In the genomic region with DNA sequence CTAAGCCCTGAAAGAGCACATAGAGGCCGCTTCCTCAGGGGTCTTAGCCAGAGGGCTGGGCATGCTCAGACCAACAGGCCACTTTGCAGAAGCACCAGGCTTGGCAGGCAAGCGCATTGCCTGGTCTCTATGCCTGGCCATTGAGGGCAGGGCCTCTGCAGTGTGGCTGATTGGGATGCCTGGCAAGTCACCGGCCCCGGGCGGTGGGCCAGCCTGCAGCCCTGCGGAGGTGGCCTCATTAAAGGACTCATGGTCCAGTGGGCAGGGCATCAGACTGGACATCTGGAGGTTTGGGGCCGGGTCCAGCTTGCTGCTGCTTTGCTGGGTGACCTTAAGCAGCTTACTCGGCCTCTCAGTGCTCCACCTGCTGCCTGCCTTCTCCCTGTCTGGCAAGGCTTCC, we compare ENCODE assay signal across 8 mouse cellular contexts.
A peak's percentile ranks its signal among the peaks of the same experiment; 100 is the strongest.
DNase-seq lines count a peak whose midpoint lies in the region; ATAC-seq and TF ChIP-seq lines count a peak whose summit lies in the region.

No protein-coding gene starts in this region.

- H3K79me2 ChIP-seq in myocyte (ENCODE audit: control insufficient read depth, insufficient read depth) = no peaks in the 10 kb centered on the region

- peaks cover 5% of the 10 kb centered on the region; the same call in 1 of the 2 replicates for H3K4me1 ChIP-seq in heart, embryonic 10.5 days
- H3K4me1 ChIP-seq in liver, postnatal 0 days (ENCODE audit: insufficient read depth) = no peaks in the 10 kb centered on the region

- H3K27me3 ChIP-seq in heart, embryonic 10.5 days (ENCODE audit: insufficient read depth, poor library complexity, severe bottlenecking) = 0 out of 2 replicates have a peak, but pooled peaks cover 2% of the 10 kb centered on the region
- no peaks in the 10 kb centered on the region for H3K27me3 ChIP-seq in myocyte (ENCODE audit: control insufficient read depth, insufficient read depth, insufficient read length)
- H3K27me3 ChIP-seq in liver, postnatal 0 days (ENCODE audit: insufficient read depth, low read length) = no peaks in the 10 kb centered on the region

- no peak for TF ChIP-seq POLR2A in myocyte (IDR thresholded peaks at IDR 0.05; ENCODE audit: insufficient read length, low read depth)

- WGBS in heart, embryonic 10.5 days = 82% methylated on average over 8 of the region's 8 CpGs
- WGBS in liver, postnatal 0 days (ENCODE audit: insufficient replicate concordance) = 80% methylated on average over 7 of the region's 8 CpGs

- no peak overlapping the region for H3K4me3 ChIP-seq in heart, embryonic 10.5 days
- no peak overlapping the region for H3K4me3 ChIP-seq in myocyte
- no peak overlapping the region for H3K4me3 ChIP-seq in liver, postnatal 0 days (ENCODE audit: low read depth, low read length)

- H3K4me2 ChIP-seq in myocyte (ENCODE audit: low read depth) = no peak overlapping the region
- H3K4me2 ChIP-seq in liver, postnatal 0 days (ENCODE audit: low read depth, low read length) = no peak overlapping the region

- no peak overlapping the region for H3ac ChIP-seq in myocyte (ENCODE audit: control insufficient read depth, insufficient read length)

- TF ChIP-seq CTCF in liver, postnatal 0 days (IDR thresholded peaks at IDR 0.05; ENCODE audit: low read depth) = no peak

- no peak overlapping the region for H3K27ac ChIP-seq in heart, embryonic 10.5 days
- no peak overlapping the region for H3K27ac ChIP-seq in liver, postnatal 0 days (ENCODE audit: low read depth)

- H3K36me3 ChIP-seq in heart, embryonic 10.5 days = no peaks in the 10 kb centered on the region
- no peaks in the 10 kb centered on the region for H3K36me3 ChIP-seq in myocyte (ENCODE audit: control insufficient read depth, insufficient read depth)
- H3K36me3 ChIP-seq in liver, postnatal 0 days (replicated peaks; ENCODE audit: insufficient read depth, low read length) = no peaks in the 10 kb centered on the region

- H3K9me3 ChIP-seq in heart, embryonic 10.5 days = peaks cover under 1% of the 10 kb centered on the region; the same call in 1 of the 2 replicates
- peaks cover 3% of the 10 kb centered on the region for H3K9me3 ChIP-seq in liver, postnatal 0 days (ENCODE audit: low read length)

- H3K9ac ChIP-seq in liver, postnatal 0 days (replicated peaks) = no peak overlapping the region

- no peak for ATAC-seq in liver, postnatal 0 days
- no peak for ATAC-seq in monocyte, adult 5-6 weeks (replicated peaks; ENCODE audit: insufficient number of reproducible peaks, low FRiP score, low TSS enrichment, poor library complexity, severe bottlenecking)

- peak; percentile 61 to 76 for DNase-seq in heart, adult 18-20 months
- no peak for DNase-seq in heart, embryonic 10.5 days (ENCODE audit: low spot score)
- peak; percentile 88 for DNase-seq in brain, adult 2 months (ENCODE audit: low read depth, low spot score)
- peak; percentile 52 to 71 for DNase-seq in frontal cortex, postnatal 36 days (ENCODE audit: low spot score in 2 of 2)
- peak; percentile 53 to 57 for DNase-seq in kidney, postnatal 36 days
- no peak for DNase-seq in liver, postnatal 0 days

- TF ChIP-seq EP300 in liver, postnatal 0 days (IDR thresholded peaks at IDR 0.05; ENCODE audit: low read depth) = no peak

TF ChIP-seq in myocyte, 11 proteins besides CTCF, POLR2A, EP300 and RAD21:
- TF ChIP-seq CEBPB (IDR thresholded peaks at IDR 0.05; ENCODE audit: insufficient read depth, poor library complexity, severe bottlenecking) = no peak
- peak in 2 of 3 experiments; percentile 43 to 59 for TF ChIP-seq MYOD1 (IDR thresholded peaks at IDR 0.05; ENCODE audit: control insufficient read depth in 1 of 3, insufficient read length in 2 of 3, low read depth in 2 of 3)

Comparison
In these comparisons a context has a peak if more than half of its experiments do, and no peak if none do; other contexts are left out.
1. DNase-seq: peak in heart, adult 18-20 months (2 of 2), brain, adult 2 months (single experiment), frontal cortex, postnatal 36 days (2 of 2) and kidney, postnatal 36 days (2 of 2); none in heart, embryonic 10.5 days (single experiment) and liver, postnatal 0 days (single experiment).